Mouse (Mus musculus): ENCODE results near the gene Stum. TPM values are rescaled to one million over a fixed set of nuclear protein-coding genes. Genes with fewer than 3 reads are reported as not detected.
A peak's percentile ranks its signal among the peaks of the same experiment; 100 is the strongest.
"Not testable (repeated sequence)": the region's sequence is repeated elsewhere in the genome, so short reads cannot be mapped to it uniquely, and the experiment has no call there.

Stum gene
- polyA plus RNA-seq, 1 experiment: 0.69 TPM

GRCm38 (mm10) chr1:180519520-180519919 is 36.2 kb upstream of the Stum start:
- Histone ChIP-seq H3K36me3 (ENCODE audit: control insufficient read depth, insufficient read depth, low read length) (no peaks in the 10 kb centered on the region), H3K4me3 (ENCODE audit: insufficient read depth, low read depth, low read length) (no peak overlapping the region), H3K27ac (ENCODE audit: insufficient read depth, low read depth, low read length) (no peak overlapping the region), H3K4me1 (ENCODE audit: control insufficient read depth, insufficient read depth, low read length) (no peaks in the 10 kb centered on the region), H3K27me3 (replicated peaks; ENCODE audit: control insufficient read depth, insufficient read depth, low read length) (no peaks in the 10 kb centered on the region)
- no peak for DNase-seq
- 86% methylated on average over 8 of the region's 8 CpGs for WGBS
- TF ChIP-seq POLR2A (IDR thresholded peaks at IDR 0.05; ENCODE audit: low read depth, low read length) (no peak), CTCF (conservative IDR thresholded peaks at IDR 0.05; ENCODE audit: insufficient read depth, insufficient read length, low read depth, low read length) (no peak)

GRCm38 (mm10) chr1:180518899-180519298 is 35.6 kb upstream of the Stum start:
- not testable (repeated sequence) for H3K4me1 ChIP-seq (ENCODE audit: control insufficient read depth, insufficient read depth, low read length); DNase-seq; H3K27me3 ChIP-seq (replicated peaks; ENCODE audit: control insufficient read depth, insufficient read depth, low read length); H3K27ac ChIP-seq (ENCODE audit: insufficient read depth, low read depth, low read length); H3K4me3 ChIP-seq (ENCODE audit: insufficient read depth, low read depth, low read length); H3K36me3 ChIP-seq (ENCODE audit: control insufficient read depth, insufficient read depth, low read length)
- 95% methylated on average over 7 of the region's 7 CpGs for WGBS

GRCm38 (mm10) chr1:180518412-180518811 is 35.1 kb upstream of the Stum start:
- DNase-seq: peak; percentile 9
- H3K27me3 ChIP-seq (replicated peaks; ENCODE audit: control insufficient read depth, insufficient read depth, low read length): no peaks in the 10 kb centered on the region
- no peak for TF ChIP-seq POLR2A (IDR thresholded peaks at IDR 0.05; ENCODE audit: low read depth, low read length)
- no peak for TF ChIP-seq CTCF (conservative IDR thresholded peaks at IDR 0.05; ENCODE audit: insufficient read depth, insufficient read length, low read depth, low read length)
- H3K4me1 ChIP-seq (ENCODE audit: control insufficient read depth, insufficient read depth, low read length): no peaks in the 10 kb centered on the region
- no peak overlapping the region for H3K4me3 ChIP-seq (ENCODE audit: insufficient read depth, low read depth, low read length)
- H3K36me3 ChIP-seq (ENCODE audit: control insufficient read depth, insufficient read depth, low read length): no peaks in the 10 kb centered on the region
- WGBS: 48% methylated on average over 8 of the region's 8 CpGs
- H3K27ac ChIP-seq (ENCODE audit: insufficient read depth, low read depth, low read length): no peak overlapping the region

GRCm38 (mm10) chr1:180517390-180518054 is 34.2 kb upstream of the Stum start:
- Histone ChIP-seq H3K36me3 (ENCODE audit: control insufficient read depth, insufficient read depth, low read length) (no peaks in the 10 kb centered on the region), H3K4me3 (ENCODE audit: insufficient read depth, low read depth, low read length) (no peak overlapping the region), H3K4me1 (ENCODE audit: control insufficient read depth, insufficient read depth, low read length) (no peaks in the 10 kb centered on the region), H3K27ac (ENCODE audit: insufficient read depth, low read depth, low read length) (no peak overlapping the region), H3K27me3 (replicated peaks; ENCODE audit: control insufficient read depth, insufficient read depth, low read length) (no peaks in the 10 kb centered on the region)
- 63% methylated on average over 10 of the region's 10 CpGs for WGBS
- TF ChIP-seq POLR2A (IDR thresholded peaks at IDR 0.05; ENCODE audit: low read depth, low read length): no peak
- TF ChIP-seq CTCF (conservative IDR thresholded peaks at IDR 0.05; ENCODE audit: insufficient read depth, insufficient read length, low read depth, low read length): no peak
- no peak for DNase-seq

- no peak for DNase-seq
- TF ChIP-seq POLR2A (IDR thresholded peaks at IDR 0.05; ENCODE audit: low read depth, low read length): no peak
- WGBS: 62% methylated on average over 2 of the region's 2 CpGs
- Histone ChIP-seq H3K4me3 (ENCODE audit: insufficient read depth, low read depth, low read length) (no peak overlapping the region), H3K36me3 (ENCODE audit: control insufficient read depth, insufficient read depth, low read length) (no peaks in the 10 kb centered on the region), H3K4me1 (ENCODE audit: control insufficient read depth, insufficient read depth, low read length) (no peaks in the 10 kb centered on the region), H3K27ac (ENCODE audit: insufficient read depth, low read depth, low read length) (no peak overlapping the region), H3K27me3 (replicated peaks; ENCODE audit: control insufficient read depth, insufficient read depth, low read length) (no peaks in the 10 kb centered on the region)
Measured at GRCm38 (mm10) chr1:180514077-180514476, 30.8 kb upstream of the Stum start.

- peak; percentile 10 for DNase-seq
- no peak overlapping the region for H3K27ac ChIP-seq (ENCODE audit: insufficient read depth, low read depth, low read length)
- no peaks in the 10 kb centered on the region for H3K36me3 ChIP-seq (ENCODE audit: control insufficient read depth, insufficient read depth, low read length)
- no peak for TF ChIP-seq POLR2A (IDR thresholded peaks at IDR 0.05; ENCODE audit: low read depth, low read length)
- no peak for TF ChIP-seq CTCF (conservative IDR thresholded peaks at IDR 0.05; ENCODE audit: insufficient read depth, insufficient read length, low read depth, low read length)
- WGBS: 42% methylated on average over 4 of the region's 4 CpGs
- H3K27me3 ChIP-seq (replicated peaks; ENCODE audit: control insufficient read depth, insufficient read depth, low read length): no peaks in the 10 kb centered on the region
- H3K4me3 ChIP-seq (ENCODE audit: insufficient read depth, low read depth, low read length): no peak overlapping the region
- H3K4me1 ChIP-seq (ENCODE audit: control insufficient read depth, insufficient read depth, low read length): no peaks in the 10 kb centered on the region
Measured at GRCm38 (mm10) chr1:180510879-180511278, 27.6 kb upstream of the Stum start.

- WGBS: 23% methylated on average over 15 of the region's 15 CpGs
- H3K27me3 ChIP-seq (replicated peaks; ENCODE audit: control insufficient read depth, insufficient read depth, low read length): no peaks in the 10 kb centered on the region
- peak; percentile 54 for DNase-seq
- no peak overlapping the region for H3K27ac ChIP-seq (ENCODE audit: insufficient read depth, low read depth, low read length)
- H3K4me3 ChIP-seq (ENCODE audit: insufficient read depth, low read depth, low read length): no peak overlapping the region
- TF ChIP-seq CTCF (conservative IDR thresholded peaks at IDR 0.05; ENCODE audit: insufficient read depth, insufficient read length, low read depth, low read length): no peak
- no peak for TF ChIP-seq POLR2A (IDR thresholded peaks at IDR 0.05; ENCODE audit: low read depth, low read length)
- no peaks in the 10 kb centered on the region for H3K4me1 ChIP-seq (ENCODE audit: control insufficient read depth, insufficient read depth, low read length)
- no peaks in the 10 kb centered on the region for H3K36me3 ChIP-seq (ENCODE audit: control insufficient read depth, insufficient read depth, low read length)
Measured at GRCm38 (mm10) chr1:180510442-180510841, 27.1 kb upstream of the Stum start.

GRCm38 (mm10) chr1:180508662-180509061 is 25.4 kb upstream of the Stum start:
- no peak for TF ChIP-seq POLR2A (IDR thresholded peaks at IDR 0.05; ENCODE audit: low read depth, low read length)
- DNase-seq: no peak
- H3K36me3 ChIP-seq (ENCODE audit: control insufficient read depth, insufficient read depth, low read length): no peaks in the 10 kb centered on the region
- H3K27ac ChIP-seq (ENCODE audit: insufficient read depth, low read depth, low read length): no peak overlapping the region
- H3K4me1 ChIP-seq (ENCODE audit: control insufficient read depth, insufficient read depth, low read length): no peaks in the 10 kb centered on the region
- no peaks in the 10 kb centered on the region for H3K27me3 ChIP-seq (replicated peaks; ENCODE audit: control insufficient read depth, insufficient read depth, low read length)
- 69% methylated on average over 7 of the region's 7 CpGs for WGBS
- H3K4me3 ChIP-seq (ENCODE audit: insufficient read depth, low read depth, low read length): no peak overlapping the region

Data from kidney, adult 2 months (tissue).